8 mouse cellular contexts compared by ENCODE assay signal in genomic region chr3:95317414-95318080, GRCm38 (mm10). TPM values are rescaled to one million over a fixed set of nuclear protein-coding genes. Genes with fewer than 3 reads are reported as not detected.
A peak's percentile ranks its signal among the peaks of the same experiment; 100 is the strongest.
DNase-seq lines count a peak whose midpoint lies in the region; ATAC-seq and TF ChIP-seq lines count a peak whose summit lies in the region.

No protein-coding gene starts in this region.

- peak overlapping the region; percentile 82 for H3K4me2 ChIP-seq in heart, embryonic 12.5 days
- H3K4me2 ChIP-seq in kidney, postnatal 0 days (ENCODE audit: low read length): peak overlapping the region; percentile 39
- H3K4me2 ChIP-seq in liver, postnatal 0 days (ENCODE audit: low read depth, low read length): peak overlapping the region; percentile 58
- peak overlapping the region; percentile 24 for H3K4me2 ChIP-seq in neural tube, embryonic 15.5 days

- H3K27ac ChIP-seq in heart, embryonic 12.5 days (ENCODE audit: poor library complexity, severe bottlenecking): peak overlapping the region; percentile 81
- H3K27ac ChIP-seq in kidney, postnatal 0 days: peak overlapping the region; percentile 76; the same call in 1 of the 2 replicates
- H3K27ac ChIP-seq in liver, postnatal 0 days (ENCODE audit: low read depth): peak overlapping the region; percentile 72
- H3K27ac ChIP-seq in neural tube, embryonic 15.5 days (replicated peaks): no peak overlapping the region

- H3K9me3 ChIP-seq in heart, embryonic 12.5 days (replicated peaks): no peaks in the 10 kb centered on the region
- H3K9me3 ChIP-seq in kidney, postnatal 0 days (replicated peaks; ENCODE audit: low read length): no peaks in the 10 kb centered on the region
- no peaks in the 10 kb centered on the region for H3K9me3 ChIP-seq in liver, postnatal 0 days (ENCODE audit: low read length)
- no peaks in the 10 kb centered on the region for H3K9me3 ChIP-seq in neural tube, embryonic 15.5 days (replicated peaks)

- H3K9ac ChIP-seq in heart, embryonic 12.5 days: peak overlapping the region; percentile 50
- 0 out of 2 replicates have a peak overlapping the region, but pooled peaks have one; percentile 1 for H3K9ac ChIP-seq in kidney, postnatal 0 days (ENCODE audit: low read depth, low read length)
- peak overlapping the region; percentile 49 for H3K9ac ChIP-seq in liver, postnatal 0 days (replicated peaks)
- no peak overlapping the region for H3K9ac ChIP-seq in neural tube, embryonic 15.5 days (replicated peaks)

- peaks cover 81% of the 10 kb centered on the region for H3K79me2 ChIP-seq in C2C12 (ENCODE audit: control insufficient read depth, insufficient read depth)

- ATAC-seq in Patski: peak; percentile 66
- ATAC-seq in heart, embryonic 12.5 days (ENCODE audit: insufficient number of reproducible peaks, low FRiP score): no peak
- peak; percentile 42; the same call in 1 of the 2 replicates for ATAC-seq in kidney, postnatal 0 days (replicated peaks; ENCODE audit: low FRiP score, low read depth)
- ATAC-seq in liver, postnatal 0 days: no peak
- no peak for ATAC-seq in neural tube, embryonic 15.5 days (ENCODE audit: low FRiP score)

- POLR2A ChIA-PET in Patski (lab: Charles Lee): interaction anchor here (0.6 kb wide), 3 partner anchors 16 to 338 kb away, joined by 3 read pairs; partner anchors contain the start of gene Vps72

- WGBS in heart, embryonic 12.5 days: 17% methylated on average over 12 of the region's 12 CpGs
- 19% methylated on average over 12 of the region's 12 CpGs for WGBS in kidney, postnatal 0 days
- 30% methylated on average over 12 of the region's 12 CpGs for WGBS in liver, postnatal 0 days (ENCODE audit: insufficient replicate concordance)
- WGBS in neural tube, embryonic 15.5 days: 25% methylated on average over 12 of the region's 12 CpGs

- H3K27me3 ChIP-seq in C2C12 (ENCODE audit: control insufficient read depth, insufficient read depth, insufficient read length): no peaks in the 10 kb centered on the region
- no peaks in the 10 kb centered on the region for H3K27me3 ChIP-seq in Patski
- H3K27me3 ChIP-seq in heart, embryonic 12.5 days (replicated peaks): no peaks in the 10 kb centered on the region
- H3K27me3 ChIP-seq in kidney, postnatal 0 days (ENCODE audit: insufficient read depth, low read length): no peaks in the 10 kb centered on the region
- H3K27me3 ChIP-seq in liver, postnatal 0 days (ENCODE audit: insufficient read depth, low read length): no peaks in the 10 kb centered on the region
- H3K27me3 ChIP-seq in neural tube, embryonic 15.5 days (replicated peaks): no peaks in the 10 kb centered on the region

- TF ChIP-seq EP300 in liver, postnatal 0 days (IDR thresholded peaks at IDR 0.05; ENCODE audit: low read depth): no peak

- in situ Hi-C loops in Patski (cut with MboI; ENCODE audit: low pct_unique_long_range_greater_than_20kb): no loop called here

- H3K36me3 ChIP-seq in C2C12 (ENCODE audit: control insufficient read depth, insufficient read depth): peaks cover 48% of the 10 kb centered on the region
- peaks cover 29% of the 10 kb centered on the region for H3K36me3 ChIP-seq in heart, embryonic 12.5 days
- peaks cover 28% of the 10 kb centered on the region for H3K36me3 ChIP-seq in kidney, postnatal 0 days (ENCODE audit: insufficient read depth, low read length)
- peaks cover 26% of the 10 kb centered on the region for H3K36me3 ChIP-seq in liver, postnatal 0 days (replicated peaks; ENCODE audit: insufficient read depth, low read length)
- peaks cover 29% of the 10 kb centered on the region for H3K36me3 ChIP-seq in neural tube, embryonic 15.5 days

- DNase-seq in Patski (ENCODE audit: low read depth, low spot score): no peak
- peak; percentile 78 for DNase-seq in embryo, embryonic 10.5 days (ENCODE audit: low spot score)
- peak; percentile 78 for DNase-seq in kidney, postnatal 0 days (ENCODE audit: low spot score)
- DNase-seq in liver, postnatal 0 days: peak; percentile 72
- peak; percentile 74 for DNase-seq in thymus, postnatal 25 days

- TF ChIP-seq CTCF in C2C12 (IDR thresholded peaks at IDR 0.05; ENCODE audit: control insufficient read depth, insufficient read depth, insufficient read length) (peak; percentile 70), Patski (IDR thresholded peaks at IDR 0.05) (no peak)
- TF ChIP-seq CTCF in kidney, postnatal 0 days (IDR thresholded peaks at IDR 0.05; ENCODE audit: low read depth): peak; percentile 80
- TF ChIP-seq CTCF in liver, postnatal 0 days (IDR thresholded peaks at IDR 0.05; ENCODE audit: low read depth): peak; percentile 85

- H3K4me3 ChIP-seq in C2C12 (ENCODE audit: insufficient read depth, poor library complexity, severe bottlenecking): no peak overlapping the region
- peak overlapping the region; percentile 10; the same call in 1 of the 2 replicates for H3K4me3 ChIP-seq in heart, embryonic 12.5 days
- no peak overlapping the region for H3K4me3 ChIP-seq in kidney, postnatal 0 days (replicated peaks; ENCODE audit: low read depth, low read length)
- 0 out of 2 replicates have a peak overlapping the region, but pooled peaks have one; percentile 11 for H3K4me3 ChIP-seq in liver, postnatal 0 days (ENCODE audit: low read depth, low read length)
- H3K4me3 ChIP-seq in neural tube, embryonic 15.5 days (replicated peaks): no peak overlapping the region

- no peak overlapping the region for H3ac ChIP-seq in C2C12 (ENCODE audit: control insufficient read depth, insufficient read length, low read depth)

- peaks cover 46% of the 10 kb centered on the region for H3K4me1 ChIP-seq in heart, embryonic 12.5 days (replicated peaks)
- H3K4me1 ChIP-seq in kidney, postnatal 0 days (replicated peaks; ENCODE audit: insufficient read depth, low read length): peaks cover 20% of the 10 kb centered on the region; the same call in 1 of the 2 replicates
- peaks cover 48% of the 10 kb centered on the region for H3K4me1 ChIP-seq in liver, postnatal 0 days (ENCODE audit: insufficient read depth)
- H3K4me1 ChIP-seq in neural tube, embryonic 15.5 days: peaks cover 34% of the 10 kb centered on the region

- CTCF ChIA-PET in Patski (lab: Charles Lee): interaction anchor here (0.7 to 1.5 kb wide), 8 partner anchors 8 to 160 kb away, joined by 3 to 4 read pairs (median 3); no protein-coding TSS in a partner anchor

- peaks cover 49% of the 10 kb centered on the region for H3K79me3 ChIP-seq in C2C12 (ENCODE audit: low read depth)

TF ChIP-seq in C2C12, 6 proteins besides CTCF, POLR2A, EP300 and RAD21:
- TF ChIP-seq USF1 (IDR thresholded peaks at IDR 0.05; ENCODE audit: low read depth) (no peak), MYOG (IDR thresholded peaks at IDR 0.05; ENCODE audit: control insufficient read depth, extremely low read depth, insufficient read length) (no peak), MYOD1 (IDR thresholded peaks at IDR 0.05; ENCODE audit: control insufficient read depth, insufficient read length, low read depth) (no peak), FOSL1 (IDR thresholded peaks at IDR 0.05; ENCODE audit: insufficient read depth, low read length, poor library complexity, severe bottlenecking) (no peak), MAX (IDR thresholded peaks at IDR 0.05) (no peak), CEBPB (IDR thresholded peaks at IDR 0.05; ENCODE audit: low read depth) (no peak)
TF ChIP-seq in C2C12: peak in this region for 0.

RNA-seq across cellular contexts. Expression of gene Cers2, which starts 3.0 kb away (rescaled TPM):
- 146 TPM for polyA plus RNA-seq in C2C12 (2012; fragmentation: generic; extraction: Trizol)
- 366 TPM for polyA plus RNA-seq in Patski (2021)
- polyA plus RNA-seq in heart, embryonic 12.5 days (2016; fragmentation: Nextera tagmentation; extraction: Ambion mirVana): 136 and 137 TPM in 2 replicates
- 172 and 186 TPM in 2 replicates for polyA plus RNA-seq in kidney, postnatal 0 days (2015; fragmentation: Nextera tagmentation; extraction: Ambion mirVana)
- polyA plus RNA-seq in liver, postnatal 0 days (2015; fragmentation: Nextera tagmentation; extraction: Ambion mirVana): 124 and 125 TPM in 2 replicates
- polyA plus RNA-seq in neural tube, embryonic 15.5 days (2015; fragmentation: Nextera tagmentation; extraction: Ambion mirVana): 93.4 and 102 TPM in 2 replicates

RNA-seq across cellular contexts. Expression of gene Anxa9, which starts 10.6 kb away (rescaled TPM):
- polyA plus RNA-seq in C2C12 (2012; fragmentation: generic; extraction: Trizol): 1.6 TPM
- 7.1 TPM for polyA plus RNA-seq in Patski (2021)
- polyA plus RNA-seq in heart, embryonic 12.5 days (2016; fragmentation: Nextera tagmentation; extraction: Ambion mirVana): 1.2 and 1.7 TPM in 2 replicates
- 9.9 and 10.1 TPM in 2 replicates for polyA plus RNA-seq in kidney, postnatal 0 days (2015; fragmentation: Nextera tagmentation; extraction: Ambion mirVana)
- 1.2 TPM in 2 replicates for polyA plus RNA-seq in liver, postnatal 0 days (2015; fragmentation: Nextera tagmentation; extraction: Ambion mirVana)
- 0.40 and 0.41 TPM in 2 replicates for polyA plus RNA-seq in neural tube, embryonic 15.5 days (2015; fragmentation: Nextera tagmentation; extraction: Ambion mirVana)

RNA-seq across cellular contexts. Expression of gene Prune1, which starts 35.7 kb away (rescaled TPM):
- polyA plus RNA-seq in C2C12 (2012; fragmentation: generic; extraction: Trizol) (16.1 TPM), Patski (2021) (42.2 TPM)
- 29.5 and 31.7 TPM in 2 replicates for polyA plus RNA-seq in heart, embryonic 12.5 days (2016; fragmentation: Nextera tagmentation; extraction: Ambion mirVana)
- 20.1 and 20.3 TPM in 2 replicates for polyA plus RNA-seq in kidney, postnatal 0 days (2015; fragmentation: Nextera tagmentation; extraction: Ambion mirVana)
- 10.6 and 10.7 TPM in 2 replicates for polyA plus RNA-seq in liver, postnatal 0 days (2015; fragmentation: Nextera tagmentation; extraction: Ambion mirVana)
- polyA plus RNA-seq in neural tube, embryonic 15.5 days (2015; fragmentation: Nextera tagmentation; extraction: Ambion mirVana): 57.3 and 61.7 TPM in 2 replicates

RNA-seq across cellular contexts. Expression of gene Mindy1, which starts 36.4 kb away (rescaled TPM):
- 43.6 TPM for polyA plus RNA-seq in C2C12 (2012; fragmentation: generic; extraction: Trizol)
- polyA plus RNA-seq in Patski (2021): 80.5 TPM
- polyA plus RNA-seq in heart, embryonic 12.5 days (2016; fragmentation: Nextera tagmentation; extraction: Ambion mirVana): 26.9 and 29.7 TPM in 2 replicates
- polyA plus RNA-seq in kidney, postnatal 0 days (2015; fragmentation: Nextera tagmentation; extraction: Ambion mirVana): 72.6 and 73.2 TPM in 2 replicates
- polyA plus RNA-seq in liver, postnatal 0 days (2015; fragmentation: Nextera tagmentation; extraction: Ambion mirVana): 41.4 and 42.8 TPM in 2 replicates
- 37.3 and 37.4 TPM in 2 replicates for polyA plus RNA-seq in neural tube, embryonic 15.5 days (2015; fragmentation: Nextera tagmentation; extraction: Ambion mirVana)

RNA-seq across cellular contexts. Expression of gene Setdb1, which starts 39.5 kb away (rescaled TPM):
- 15.6 TPM for polyA plus RNA-seq in C2C12 (2012; fragmentation: generic; extraction: Trizol)
- 58.6 TPM for polyA plus RNA-seq in Patski (2021)
- 29.7 and 30.9 TPM in 2 replicates for polyA plus RNA-seq in heart, embryonic 12.5 days (2016; fragmentation: Nextera tagmentation; extraction: Ambion mirVana)
- polyA plus RNA-seq in kidney, postnatal 0 days (2015; fragmentation: Nextera tagmentation; extraction: Ambion mirVana): 22.2 and 23.2 TPM in 2 replicates
- polyA plus RNA-seq in liver, postnatal 0 days (2015; fragmentation: Nextera tagmentation; extraction: Ambion mirVana): 6.3 and 6.6 TPM in 2 replicates
- polyA plus RNA-seq in neural tube, embryonic 15.5 days (2015; fragmentation: Nextera tagmentation; extraction: Ambion mirVana): 37.6 and 38.3 TPM in 2 replicates

Comparison
In these comparisons a context has a peak if more than half of its experiments do, and no peak if none do; other contexts are left out.
1. H3K4me3 ChIP-seq: peak in heart, embryonic 12.5 days (single experiment) and liver, postnatal 0 days (single experiment); none in C2C12 (single experiment), kidney, postnatal 0 days (single experiment) and neural tube, embryonic 15.5 days (single experiment).
2. ATAC-seq: peak in Patski (single experiment) and kidney, postnatal 0 days (single experiment); none in heart, embryonic 12.5 days (single experiment), liver, postnatal 0 days (single experiment) and neural tube, embryonic 15.5 days (single experiment).
3. H3K4me2 ChIP-seq: peak in every context shown above with its lines; median percentile 82 in heart, embryonic 12.5 days; 58 in liver, postnatal 0 days; 39 in kidney, postnatal 0 days; 24 in neural tube, embryonic 15.5 days.